Mouse (Mus musculus) thymus, adult 2 months (tissue): ENCODE measurements at regions not wholly inside any gene's neighbourhood (a gene's known extent, or its start where the extent isn't known, plus 50 kb on each side); places are given as distances from the start of the nearest gene placed in this dataset.
"Not testable (repeated sequence)": the region's sequence is repeated elsewhere in the genome, so short reads cannot be mapped to it uniquely, and the experiment has no call there.

Experiments used
- DNase-seq: peaks from one replicate; pipeline ENCODE4 v3.0.0; 2021
- H3K27ac ChIP-seq: fragments of 200-500 bp; 2 replicates; pipeline ENCODE4 v1.5.1; 2012; ENCODE audit warnings: low read length, control low read depth; ENCODE audit not compliant: control insufficient read depth, insufficient read depth
- H3K27me3 ChIP-seq: fragments of 200-500 bp; 2 replicates; pipeline ENCODE4 v1.6.1; 2012; ENCODE audit warnings: mild to moderate bottlenecking, low read length, moderate library complexity, mixed read lengths; ENCODE audit not compliant: control insufficient read depth, insufficient read depth
- H3K36me3 ChIP-seq: fragments of 200-500 bp; 2 replicates; pipeline ENCODE4 v1.6.1; 2012; ENCODE audit warnings: mild to moderate bottlenecking, low read length, moderate library complexity; ENCODE audit not compliant: control insufficient read depth, insufficient read depth
- H3K4me1 ChIP-seq: fragments of 200-500 bp; replicated peaks from 2 replicates; pipeline ENCODE4 v1.6.1; 2012; ENCODE audit warnings: low read length; ENCODE audit not compliant: control insufficient read depth, insufficient read depth
- H3K4me3 ChIP-seq: fragments of 200-500 bp; 2 replicates; pipeline ENCODE4 v1.5.1; 2012; ENCODE audit warnings: mild to moderate bottlenecking, low read length, control low read depth, moderate library complexity; ENCODE audit not compliant: control insufficient read depth, insufficient read depth
- CTCF ChIP-seq: fragments of 200-500 bp; IDR thresholded peaks from 2 replicates; pipeline ENCODE4 v1.5.1; 2012; ENCODE audit warnings: mild to moderate bottlenecking, control low read depth, low read length, moderate library complexity, borderline replicate concordance; ENCODE audit not compliant: control insufficient read depth, poor library complexity, insufficient read depth; ENCODE audit errors: extremely low read depth
- POLR2A ChIP-seq: fragments of 200-500 bp; IDR thresholded peaks from 2 replicates; pipeline ENCODE4 v1.6.1; 2012; ENCODE audit warnings: mild to moderate bottlenecking, low read length, control low read depth, moderate library complexity; ENCODE audit not compliant: control insufficient read depth, poor library complexity, insufficient read depth; ENCODE audit errors: extremely low read depth
- WGBS: fragments of 180-500 bp; shearing (Covaris S2); methylation state at CpG from one replicate; pipeline ENCODE4 v1.1.7; 2018; 5-methylcytosine and 5-hydroxymethylcytosine counted together

DNA sequence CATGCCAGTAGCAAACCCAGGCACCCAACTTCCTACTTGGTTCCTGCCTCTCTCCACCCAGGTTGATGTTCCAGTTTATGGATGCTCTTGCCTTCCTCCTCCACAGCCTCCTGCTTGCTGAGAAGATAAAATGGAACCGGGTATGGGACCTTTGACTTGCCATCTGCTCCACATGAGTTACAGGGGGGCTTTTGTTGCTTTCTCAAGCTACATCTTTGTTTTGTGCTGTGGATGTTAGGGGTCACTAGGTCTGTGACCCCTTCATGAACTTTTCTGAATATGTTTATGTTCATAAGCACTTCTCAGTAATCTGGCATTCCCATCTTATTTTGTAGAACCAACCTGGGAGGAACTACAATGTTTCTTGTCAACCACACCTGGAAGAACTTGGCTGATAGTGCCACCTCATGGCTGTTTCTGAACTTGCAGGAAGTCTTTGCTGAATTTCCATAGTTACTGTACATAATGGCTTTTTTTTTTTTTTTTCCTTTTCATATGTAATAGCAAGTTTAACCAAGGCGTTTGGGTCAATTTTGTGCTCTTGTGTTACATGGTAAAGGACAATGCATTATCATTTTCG lies 234.9 kb upstream of the Vmn1r3 start:
- H3K4me1 ChIP-seq, result no peaks in the 10 kb centered on the region
- no peak overlapping the region for H3K27ac ChIP-seq
- TF ChIP-seq CTCF, result no peak
- TF ChIP-seq POLR2A, result no peak
- 31% methylated on average over 3 of the region's 3 CpGs for WGBS
- peak; percentile 40 for DNase-seq
- no peaks in the 10 kb centered on the region for H3K36me3 ChIP-seq
- no peak overlapping the region for H3K4me3 ChIP-seq
- no peaks in the 10 kb centered on the region for H3K27me3 ChIP-seq

DNA sequence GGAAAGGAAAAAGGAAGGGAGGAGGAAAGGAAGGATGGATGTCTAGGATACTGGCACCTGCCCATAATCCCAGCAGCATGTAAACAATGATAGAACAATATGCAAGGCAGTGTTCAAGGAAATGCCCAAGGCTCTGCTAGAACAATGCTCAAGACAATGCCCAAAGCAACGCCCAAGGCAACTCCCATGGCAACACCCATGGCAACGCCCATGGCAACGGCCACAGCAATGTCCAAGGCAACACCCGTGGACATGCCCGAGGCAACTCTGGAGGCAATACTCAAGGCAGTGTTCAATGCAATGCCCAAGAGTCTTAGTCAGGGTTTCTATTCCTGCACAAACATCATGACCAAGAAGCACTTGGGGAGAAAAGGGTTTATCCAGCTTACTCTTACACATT lies 231.5 kb upstream of the Vmn1r3 start:
- H3K36me3 ChIP-seq, result no peaks in the 10 kb centered on the region
- no peak overlapping the region for H3K4me3 ChIP-seq
- no peaks in the 10 kb centered on the region for H3K4me1 ChIP-seq
- WGBS, result 93% methylated on average over 5 of the region's 5 CpGs
- H3K27ac ChIP-seq, result no peak overlapping the region
- TF ChIP-seq POLR2A (no peak), CTCF (no peak)
- DNase-seq, result no peak
- no peaks in the 10 kb centered on the region for H3K27me3 ChIP-seq

DNA sequence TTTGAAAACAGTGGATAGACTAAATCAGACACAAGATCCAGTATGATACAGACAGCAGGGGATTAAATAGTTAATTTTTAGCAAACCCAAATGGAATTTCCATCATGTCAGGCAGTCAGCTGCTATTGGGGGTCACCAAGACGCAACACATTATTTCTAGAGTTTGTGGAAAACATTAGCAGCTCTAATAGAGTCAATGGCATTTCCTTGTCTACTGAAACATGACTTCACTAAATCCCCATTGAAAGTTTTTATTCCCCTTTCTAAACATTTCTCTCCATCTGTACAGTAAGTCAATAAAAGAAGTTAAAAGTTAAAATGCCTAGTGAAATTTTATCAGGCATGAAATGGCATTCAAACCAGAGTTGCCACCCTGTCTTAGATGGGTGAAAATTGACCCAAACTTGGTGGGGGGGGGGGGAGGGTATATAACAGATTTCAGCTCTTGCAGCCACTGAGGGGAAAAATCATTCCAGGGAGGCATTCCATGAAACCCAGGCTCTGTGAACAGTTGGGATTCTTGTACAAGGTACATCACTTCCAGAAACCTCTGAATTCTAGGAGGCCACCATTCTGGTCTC lies 229.4 kb upstream of the Vmn1r3 start:
- not testable (repeated sequence) for H3K4me3 ChIP-seq, H3K27me3 ChIP-seq, H3K27ac ChIP-seq, H3K4me1 ChIP-seq, DNase-seq, H3K36me3 ChIP-seq
- WGBS, result 94% methylated on average over 1 of the region's 1 CpGs

DNA sequence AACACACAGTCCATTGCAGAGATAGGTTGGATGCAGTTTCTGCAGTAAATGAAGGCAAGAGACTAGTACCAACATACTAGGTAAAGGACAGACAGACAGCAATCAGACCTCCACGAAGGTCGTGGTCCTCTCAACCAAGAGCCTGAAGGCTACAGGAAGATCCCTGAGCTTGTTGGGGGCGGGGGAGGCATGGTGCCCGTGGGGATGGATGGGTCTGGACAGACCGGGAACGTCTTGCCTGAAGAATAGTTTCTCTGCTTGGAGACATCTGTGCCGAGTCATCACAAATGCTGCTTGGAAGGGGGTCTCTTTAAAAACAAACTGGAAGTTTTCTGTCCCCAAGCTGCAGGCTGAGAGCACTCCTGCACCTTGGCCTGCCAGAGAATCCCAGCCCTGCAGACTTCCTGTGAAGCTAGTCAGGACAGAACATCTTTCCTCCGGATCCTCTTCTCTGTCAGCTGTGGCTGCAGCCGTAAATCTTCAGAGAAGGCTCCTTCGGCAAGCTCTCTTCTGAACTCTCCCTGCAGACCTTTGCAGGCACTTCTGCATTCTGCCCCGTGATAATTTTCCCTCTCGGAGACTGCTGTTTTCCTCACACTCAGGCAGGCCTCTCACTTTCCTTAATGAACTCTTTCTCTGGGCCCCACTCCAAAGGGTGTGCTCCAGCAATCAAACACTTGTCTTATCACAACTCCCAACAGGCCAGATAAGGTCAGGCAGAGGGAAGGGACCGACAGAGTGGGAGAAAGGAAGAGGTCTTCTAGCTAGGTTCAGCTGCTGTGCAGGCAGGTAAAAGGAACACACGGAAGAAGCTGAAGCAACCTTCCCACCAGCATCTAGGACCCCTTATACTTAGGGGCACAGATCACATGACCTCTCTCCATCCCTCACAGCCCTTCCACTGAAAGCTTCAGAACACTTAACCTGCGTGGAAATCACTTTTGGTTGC lies 228.6 kb upstream of the Vmn1r3 start:
- no peak for TF ChIP-seq CTCF
- no peak for TF ChIP-seq POLR2A

DNA sequence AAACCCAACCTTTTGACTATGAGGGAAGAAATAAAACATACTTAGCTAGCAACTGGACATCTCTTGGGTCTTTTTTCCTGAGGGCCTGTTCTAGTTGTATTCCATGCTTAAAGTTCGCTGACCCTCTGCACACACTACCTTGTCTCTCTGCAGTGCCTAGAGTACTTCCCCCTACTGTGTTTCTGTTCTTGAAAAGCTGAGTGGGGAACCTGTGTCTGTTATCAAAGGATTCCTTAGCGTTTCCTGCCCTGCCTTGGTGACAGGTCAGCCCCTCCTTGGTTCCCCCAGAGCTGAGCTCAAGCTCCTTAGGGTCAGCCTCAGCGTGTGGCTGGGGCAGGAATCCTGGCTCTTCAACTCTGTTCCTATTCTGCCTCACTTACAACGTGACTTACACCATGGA lies 227.2 kb upstream of the Vmn1r3 start:
- not testable (repeated sequence) for H3K4me1 ChIP-seq, H3K36me3 ChIP-seq, H3K27ac ChIP-seq, H3K4me3 ChIP-seq, H3K27me3 ChIP-seq, DNase-seq
- WGBS, result 9% methylated on average over 4 of the region's 4 CpGs

More for the DNA sequence above, 228.6 kb upstream of the Vmn1r3 start:
- no peak overlapping the region for H3K4me3 ChIP-seq
- H3K27me3 ChIP-seq, result no peaks in the 10 kb centered on the region
- H3K4me1 ChIP-seq, result no peaks in the 10 kb centered on the region
- WGBS, result 20% methylated on average over 15 of the region's 15 CpGs
- no peaks in the 10 kb centered on the region for H3K36me3 ChIP-seq
- H3K27ac ChIP-seq, result no peak overlapping the region
- DNase-seq, result no peak

DNA sequence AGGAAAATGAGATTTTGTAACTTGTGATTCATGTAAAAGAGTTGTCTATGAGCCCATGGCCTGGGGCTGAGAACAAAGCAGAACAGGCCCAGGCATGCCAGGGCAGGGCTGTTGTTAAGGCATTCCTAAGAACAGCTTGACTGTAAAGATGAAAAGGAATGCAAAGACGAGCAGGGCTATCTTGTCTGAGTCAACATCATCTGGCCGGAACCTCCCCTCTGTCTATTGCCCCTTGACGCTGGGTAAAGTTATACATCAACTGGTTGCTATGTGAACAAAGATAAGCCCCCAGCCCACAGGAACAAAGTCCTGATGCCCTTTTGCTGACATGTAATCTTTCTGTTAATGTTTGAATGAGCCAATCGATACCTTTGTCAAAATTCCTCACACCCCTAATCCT lies 217.7 kb upstream of the Vmn1r3 start:
- not testable (repeated sequence) for H3K27me3 ChIP-seq, H3K4me3 ChIP-seq, H3K27ac ChIP-seq, H3K36me3 ChIP-seq, DNase-seq, H3K4me1 ChIP-seq
- 97% methylated on average over 4 of the region's 4 CpGs for WGBS

DNA sequence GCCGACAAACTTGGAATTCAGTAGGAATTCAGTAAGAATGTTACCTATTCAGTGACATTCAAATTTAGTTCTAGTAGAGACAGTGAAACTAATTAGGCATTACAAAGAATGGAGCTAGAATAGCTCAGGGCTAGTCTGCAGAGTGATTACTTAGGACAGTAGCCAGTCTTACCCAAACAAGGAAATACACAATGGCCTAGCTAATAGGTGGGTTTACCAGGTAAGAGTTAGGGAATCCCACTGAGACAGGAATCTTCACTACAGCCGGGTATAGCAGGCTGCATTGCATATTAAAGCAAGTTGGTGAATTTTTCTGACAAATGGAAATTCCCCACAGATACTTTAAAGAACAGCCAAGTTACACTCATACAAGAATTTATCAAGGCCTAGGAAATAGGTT lies 216.6 kb upstream of the Vmn1r3 start:
- WGBS, result 86% methylated on average over 2 of the region's 2 CpGs
- DNase-seq, H3K4me1 ChIP-seq, H3K36me3 ChIP-seq, H3K4me3 ChIP-seq, H3K27me3 ChIP-seq, H3K27ac ChIP-seq: not testable (repeated sequence)

DNA sequence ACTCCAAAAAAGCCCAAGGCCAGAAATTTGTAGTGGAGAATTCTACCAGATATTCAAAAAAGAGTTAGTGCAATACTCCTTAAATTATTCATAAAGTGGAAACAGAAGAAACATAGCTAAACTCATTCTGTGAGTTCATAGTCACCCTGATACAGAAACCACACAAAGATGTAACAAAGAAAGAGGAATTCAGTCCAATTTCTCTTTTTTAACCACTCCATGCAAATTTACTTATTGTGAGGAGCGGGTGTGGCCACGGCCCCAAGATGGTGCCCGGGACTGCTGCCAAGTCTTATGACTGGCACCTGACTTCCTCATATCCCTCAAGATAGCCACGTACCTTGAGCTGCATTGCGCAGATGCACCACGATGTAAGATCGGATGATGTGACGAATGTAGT lies 206.4 kb upstream of the Vmn1r3 start:
- H3K4me1 ChIP-seq, DNase-seq, H3K4me3 ChIP-seq, H3K36me3 ChIP-seq, H3K27ac ChIP-seq, H3K27me3 ChIP-seq: not testable (repeated sequence)
- 55% methylated on average over 8 of the region's 8 CpGs for WGBS

DNA sequence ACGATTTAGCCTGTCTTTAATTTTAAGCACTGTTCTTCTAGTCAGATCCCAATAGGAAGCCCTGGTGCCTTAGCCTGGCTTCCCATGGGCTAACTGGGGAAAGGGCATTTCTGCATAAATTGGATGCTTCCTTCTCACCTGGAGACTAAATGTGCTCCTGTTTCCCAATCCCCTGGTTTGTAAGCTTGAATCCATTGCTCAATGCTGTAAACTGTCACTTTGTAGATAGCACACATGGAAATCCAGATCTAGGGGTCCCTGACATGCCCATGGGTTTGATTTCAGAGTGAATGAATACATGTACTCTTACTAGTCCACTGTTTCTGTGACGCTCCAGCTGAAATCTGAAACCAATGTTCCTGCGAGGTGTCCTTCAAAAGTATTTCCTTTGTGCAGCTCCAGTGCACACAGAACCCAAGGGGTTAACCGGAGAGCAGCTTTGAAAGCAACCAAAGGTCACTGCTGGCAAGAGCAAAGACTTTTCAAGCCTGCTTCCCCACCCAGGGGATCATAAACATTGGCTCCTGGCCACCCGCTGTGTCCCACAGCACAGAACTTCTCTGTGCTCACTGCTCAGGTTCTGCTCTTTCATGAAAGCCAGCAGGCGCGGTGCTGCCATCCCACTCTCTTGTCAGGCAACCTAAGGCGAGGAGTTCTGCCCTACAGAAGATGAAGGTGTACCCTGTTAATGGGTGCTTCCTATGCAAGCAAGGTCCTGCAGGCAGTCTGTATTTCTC lies 188.0 kb upstream of the Vmn1r3 start:
- not testable (repeated sequence) for H3K27ac ChIP-seq, H3K4me1 ChIP-seq, H3K27me3 ChIP-seq, H3K4me3 ChIP-seq, H3K36me3 ChIP-seq, DNase-seq
- WGBS, result 81% methylated on average over 8 of the region's 8 CpGs
